Mouse (Mus musculus) gastrocnemius, postnatal 25 days (tissue): Measurements from ENCODE around the gene Hoxb8. TPM values are rescaled to one million over a fixed set of nuclear protein-coding genes. Genes with fewer than 3 reads are reported as not detected.

Experiments
- DNase-seq: peaks from one replicate; pipeline ENCODE4 v3.0.0; 2022
- total RNA-seq, 2 experiments: library from RNA; stranded (reverse); gene quantifications; 1 replicate in 1 of 2; 2 replicates in 1 of 2; pipeline ENCODE4 v1.2.3; 2021

Hoxb8 gene
- total RNA-seq, 2 experiments from 2014 or later = 0.28 to 0.46 TPM

GRCm38 (mm10) chr11:96300354-96301063 is 18.8 kb downstream of the Hoxb8 start:
- DNase-seq = no peak

- no peak for DNase-seq
Measured at GRCm38 (mm10) chr11:96301064-96301431, 19.3 kb downstream of the Hoxb8 start.

GRCm38 (mm10) chr11:96301837-96302236 is 20.1 kb downstream of the Hoxb8 start:
- DNase-seq = no peak

- no peak for DNase-seq
Measured at GRCm38 (mm10) chr11:96302381-96303150, 20.9 kb downstream of the Hoxb8 start.

- DNase-seq = peak; percentile 57
Measured at GRCm38 (mm10) chr11:96303151-96304099, 21.7 kb downstream of the Hoxb8 start, which contains the start of gene Hoxb5. Gene Hoxb5, plus strand, starts transcription at chr11:96303336.

- DNase-seq = no peak
Measured at GRCm38 (mm10) chr11:96304381-96305195, 22.9 kb downstream of the Hoxb8 start.

- DNase-seq = no peak
Measured at GRCm38 (mm10) chr11:96305505-96306182, 23.9 kb downstream of the Hoxb8 start.

GRCm38 (mm10) chr11:96306183-96306907 is 24.6 kb downstream of the Hoxb8 start:
- DNase-seq = no peak

- DNase-seq = no peak
Measured at GRCm38 (mm10) chr11:96306908-96307269, 25.2 kb downstream of the Hoxb8 start.

GRCm38 (mm10) chr11:96308763-96309162 is 27.1 kb downstream of the Hoxb8 start:
- DNase-seq = no peak

GRCm38 (mm10) chr11:96309288-96309687 is 27.6 kb downstream of the Hoxb8 start:
- no peak for DNase-seq

GRCm38 (mm10) chr11:96310183-96310938 is 28.7 kb downstream of the Hoxb8 start:
- DNase-seq = no peak

GRCm38 (mm10) chr11:96311097-96311496 is 29.4 kb downstream of the Hoxb8 start:
- DNase-seq = no peak

- DNase-seq = peak; percentile 25
Measured at GRCm38 (mm10) chr11:96311520-96312417, 30.1 kb downstream of the Hoxb8 start.

GRCm38 (mm10) chr11:96313134-96313533 is 31.4 kb downstream of the Hoxb8 start:
- no peak for DNase-seq

GRCm38 (mm10) chr11:96313806-96314428 is 32.2 kb downstream of the Hoxb8 start:
- DNase-seq = no peak

GRCm38 (mm10) chr11:96314671-96315343 is 33.1 kb downstream of the Hoxb8 start:
- no peak for DNase-seq
